Mouse (Mus musculus): ENCODE measurements around the gene Hist1h3g.

DNA sequence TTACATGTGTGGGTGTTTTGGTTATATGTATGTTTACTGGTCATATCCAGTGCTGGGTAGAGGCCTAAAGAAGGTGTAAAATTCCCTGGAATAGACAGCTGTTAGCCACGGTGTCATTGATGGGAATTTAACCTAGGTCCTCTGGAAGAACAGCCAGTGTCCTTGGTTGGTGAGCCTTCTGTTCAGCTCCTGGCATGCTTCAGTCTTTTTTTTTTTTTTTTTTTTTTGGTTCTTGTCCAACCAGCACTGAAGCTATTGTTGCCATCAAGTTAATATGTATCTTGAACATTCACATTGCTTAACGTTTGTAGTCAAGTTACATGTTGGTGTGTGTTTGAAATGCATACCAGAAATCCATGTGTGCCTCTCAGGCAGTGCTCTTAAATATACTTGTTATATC is 29.3 kb downstream of the Hist1h3g start:
- TF ChIP-seq CTCF (IDR thresholded peaks at IDR 0.05; ENCODE audit: borderline replicate concordance, control insufficient read depth, extremely low read depth, insufficient read depth, low read length, poor library complexity) (no peak), POLR2A (IDR thresholded peaks at IDR 0.05; ENCODE audit: control insufficient read depth, extremely low read depth, insufficient read depth, low read length, poor library complexity) (no peak)
